15 mouse cellular contexts compared by ENCODE assay signal in the genomic region with DNA sequence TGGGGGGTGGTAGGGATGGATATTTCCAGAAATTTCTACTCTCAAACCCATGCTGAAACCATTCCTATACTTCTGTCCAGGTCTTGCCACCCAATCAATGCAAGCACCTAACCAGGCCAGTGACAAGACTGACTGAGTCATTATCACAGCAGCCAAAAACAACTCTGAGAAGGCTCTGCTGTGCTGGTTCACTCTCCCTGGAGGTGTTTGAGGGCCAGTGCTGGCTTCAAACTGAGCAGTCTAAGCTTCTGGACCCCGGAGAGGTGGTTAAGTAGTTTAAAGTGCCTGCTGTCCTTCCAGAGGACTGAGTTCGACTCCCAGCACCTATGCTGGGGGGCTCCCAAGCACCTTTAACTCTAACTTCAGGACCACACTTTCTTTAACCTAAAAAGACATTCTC.
DNase-seq lines count a peak whose midpoint lies in the region; ATAC-seq and TF ChIP-seq lines count a peak whose summit lies in the region.
"Had no signal": no experiment of that assay in that cellular context is flagged by ENCODE, and none has a peak within 500 bp of the region (broad histone marks: within the 10 kb centered on the region; RNA-seq: fewer than 3 reads in every experiment).

No protein-coding gene starts in this region.

- ATAC-seq in heart, embryonic 11.5 days (replicated peaks; ENCODE audit: insufficient number of reproducible peaks, low FRiP score, low TSS enrichment): no peak
- no peak for ATAC-seq in midbrain, embryonic 11.5 days (ENCODE audit: low FRiP score)
- ATAC-seq in midbrain, postnatal 0 days (ENCODE audit: low FRiP score): no peak
- ATAC-seq in limb, embryonic 13.5 days (ENCODE audit: low FRiP score, low read depth): no peak

- DNase-seq in heart, adult 2 months: no peak
- DNase-seq in midbrain, embryonic 11.5 days (ENCODE audit: low spot score, missing footprints): peak; percentile 28
- DNase-seq in midbrain, postnatal 0 days (ENCODE audit: low spot score): no peak
- no peak for DNase-seq in gastrocnemius, adult 2 months
- no peak for DNase-seq in left cerebral cortex, postnatal 36 days (ENCODE audit: low spot score in 2 of 2)
- DNase-seq: cerebellum, adult 18-20 months; embryo, embryonic 11 days; kidney, adult 11 months; kidney, postnatal 36 days; left cerebral cortex, postnatal 4 days had no signal

- TF ChIP-seq EP300 in heart, adult 2 months (IDR thresholded peaks at IDR 0.05; ENCODE audit: insufficient read depth, low read depth, low read length): no peak

- TF ChIP-seq CTCF in heart, adult 2 months (IDR thresholded peaks at IDR 0.05): no peak
- TF ChIP-seq CTCF in midbrain, postnatal 0 days (IDR thresholded peaks at IDR 0.05): no peak
- TF ChIP-seq CTCF in bone marrow, adult 2 months (IDR thresholded peaks at IDR 0.05; ENCODE audit: control insufficient read depth, insufficient read depth, low read length): no peak
- no peak for TF ChIP-seq CTCF in gastrocnemius, adult 2 months (IDR thresholded peaks at IDR 0.05)

- no peak overlapping the region for H3K4me2 ChIP-seq in heart, embryonic 11.5 days
- no peak overlapping the region for H3K4me2 ChIP-seq in midbrain, embryonic 11.5 days
- H3K4me2 ChIP-seq in midbrain, postnatal 0 days (ENCODE audit: low read depth, low read length, poor library complexity, severe bottlenecking): no peak overlapping the region
- no peak overlapping the region for H3K4me2 ChIP-seq in limb, embryonic 13.5 days (replicated peaks)
- H3K4me2 ChIP-seq: midbrain, embryonic 12.5 days had no signal

- no peaks in the 10 kb centered on the region for H3K36me3 ChIP-seq in heart, embryonic 11.5 days (ENCODE audit: control insufficient read depth, insufficient read depth, low read length)
- peaks cover 16% of the 10 kb centered on the region for H3K36me3 ChIP-seq in heart, adult 2 months (ENCODE audit: control insufficient read depth, insufficient read depth, low read length)
- no peaks in the 10 kb centered on the region for H3K36me3 ChIP-seq in midbrain, embryonic 11.5 days (ENCODE audit: control insufficient read depth, insufficient read depth, low read length)
- H3K36me3 ChIP-seq in midbrain, postnatal 0 days (ENCODE audit: insufficient read depth, low read length): no peaks in the 10 kb centered on the region
- H3K36me3 ChIP-seq in limb, embryonic 13.5 days: no peaks in the 10 kb centered on the region; the same call in 1 of the 2 replicates
- H3K36me3 ChIP-seq: G1E; midbrain, embryonic 12.5 days had no signal

- WGBS in heart, embryonic 11.5 days (ENCODE audit: insufficient replicate concordance): 46% methylated on average over 2 of the region's 2 CpGs
- WGBS in heart, adult 2 months: 47% methylated on average over 2 of the region's 2 CpGs
- 70% methylated on average over 2 of the region's 2 CpGs for WGBS in midbrain, embryonic 11.5 days
- 80% methylated on average over 2 of the region's 2 CpGs for WGBS in midbrain, postnatal 0 days
- 74% methylated on average over 2 of the region's 2 CpGs for WGBS in bone marrow, adult 2 months
- WGBS in limb, embryonic 13.5 days: 47% methylated on average over 2 of the region's 2 CpGs

- intact Hi-C loops in heart, adult 2 months (cut with DNase I): no loop called here
- intact Hi-C loops in gastrocnemius, adult 2 months (cut with DNase I): no loop called here
- intact Hi-C loops in left cerebral cortex, postnatal 36 days (cut with DNase I): no loop called here

- peaks cover 23% of the 10 kb centered on the region for H3K4me1 ChIP-seq in heart, embryonic 11.5 days (ENCODE audit: control insufficient read depth, insufficient read depth, low read length)
- peaks cover 12% of the 10 kb centered on the region for H3K4me1 ChIP-seq in heart, adult 2 months (ENCODE audit: control insufficient read depth, insufficient read depth, low read length)
- H3K4me1 ChIP-seq in midbrain, embryonic 11.5 days (ENCODE audit: control insufficient read depth, insufficient read depth, low read length): no peaks in the 10 kb centered on the region; the same call in 1 of the 2 replicates
- no peaks in the 10 kb centered on the region for H3K4me1 ChIP-seq in midbrain, postnatal 0 days (ENCODE audit: insufficient read depth, low read length)
- H3K4me1 ChIP-seq in bone marrow, adult 2 months (ENCODE audit: control insufficient read depth, insufficient read depth, low read length): peaks cover 1% of the 10 kb centered on the region
- H3K4me1 ChIP-seq in limb, embryonic 13.5 days: peaks cover 23% of the 10 kb centered on the region

- no peaks in the 10 kb centered on the region; the same call in 1 of the 2 replicates for H3K79me2 ChIP-seq in heart, adult 2 months (replicated peaks; ENCODE audit: control insufficient read depth, insufficient read depth, low read length)

- H3K27ac ChIP-seq in heart, embryonic 11.5 days (ENCODE audit: low read depth, low read length): 0 out of 2 replicates have a peak overlapping the region, but pooled peaks have one; percentile 29
- H3K27ac ChIP-seq in heart, adult 2 months: no peak overlapping the region; the same call in 1 of the 2 replicates
- no peak overlapping the region for H3K27ac ChIP-seq in midbrain, embryonic 11.5 days (ENCODE audit: low read depth, low read length)
- no peak overlapping the region for H3K27ac ChIP-seq in midbrain, postnatal 0 days (ENCODE audit: low read depth, low read length)
- H3K27ac ChIP-seq in bone marrow, adult 2 months (ENCODE audit: control insufficient read depth, insufficient read depth, low read depth, low read length, poor library complexity): 0 out of 2 replicates have a peak overlapping the region, but pooled peaks have one; percentile 33
- peak overlapping the region; percentile 22; the same call in 1 of the 2 replicates for H3K27ac ChIP-seq in limb, embryonic 13.5 days
- H3K27ac ChIP-seq in gastrocnemius, adult 2 months: no peak overlapping the region
- H3K27ac ChIP-seq: midbrain, embryonic 12.5 days had no signal

- H3K4me3 ChIP-seq in heart, embryonic 11.5 days (ENCODE audit: low read depth, low read length): no peak overlapping the region
- no peak overlapping the region for H3K4me3 ChIP-seq in heart, adult 2 months
- H3K4me3 ChIP-seq in midbrain, embryonic 11.5 days (ENCODE audit: low read depth, low read length): no peak overlapping the region
- H3K4me3 ChIP-seq in midbrain, postnatal 0 days (ENCODE audit: low read depth, low read length): no peak overlapping the region
- no peak overlapping the region for H3K4me3 ChIP-seq in bone marrow, adult 2 months (replicated peaks; ENCODE audit: control insufficient read depth, low read depth, low read length)
- no peak overlapping the region for H3K4me3 ChIP-seq in limb, embryonic 13.5 days
- H3K4me3 ChIP-seq in gastrocnemius, adult 2 months: no peak overlapping the region
- H3K4me3 ChIP-seq: midbrain, embryonic 12.5 days had no signal

- 0 out of 2 replicates have a peak overlapping the region, but pooled peaks have one; percentile 22 for H3K9ac ChIP-seq in heart, embryonic 11.5 days (ENCODE audit: low read depth, low read length)
- no peak overlapping the region; the same call in 1 of the 2 replicates for H3K9ac ChIP-seq in heart, adult 2 months (ENCODE audit: low read depth, low read length)
- no peak overlapping the region for H3K9ac ChIP-seq in midbrain, embryonic 11.5 days (ENCODE audit: low read length)
- H3K9ac ChIP-seq in midbrain, postnatal 0 days (replicated peaks; ENCODE audit: low read length, poor library complexity, severe bottlenecking): no peak overlapping the region
- no peak overlapping the region for H3K9ac ChIP-seq in limb, embryonic 13.5 days
- H3K9ac ChIP-seq: midbrain, embryonic 12.5 days had no signal

- no peaks in the 10 kb centered on the region for H3K27me3 ChIP-seq in heart, embryonic 11.5 days (ENCODE audit: control insufficient read depth, insufficient read depth, low read length)
- no peaks in the 10 kb centered on the region for H3K27me3 ChIP-seq in heart, adult 2 months (ENCODE audit: control insufficient read depth, insufficient read depth, low read length)
- H3K27me3 ChIP-seq in midbrain, embryonic 11.5 days (ENCODE audit: control insufficient read depth, insufficient read depth, low read length): no peaks in the 10 kb centered on the region
- H3K27me3 ChIP-seq in midbrain, postnatal 0 days (ENCODE audit: insufficient read depth, low read length): no peaks in the 10 kb centered on the region
- no peaks in the 10 kb centered on the region for H3K27me3 ChIP-seq in limb, embryonic 13.5 days
- H3K27me3 ChIP-seq: midbrain, embryonic 12.5 days had no signal

- no peaks in the 10 kb centered on the region for H3K9me3 ChIP-seq in heart, embryonic 11.5 days (replicated peaks; ENCODE audit: control insufficient read depth, low read length)
- no peaks in the 10 kb centered on the region for H3K9me3 ChIP-seq in midbrain, embryonic 11.5 days (ENCODE audit: control insufficient read depth, low read length)
- H3K9me3 ChIP-seq in midbrain, postnatal 0 days (ENCODE audit: low read length): no peaks in the 10 kb centered on the region
- H3K9me3 ChIP-seq in limb, embryonic 13.5 days: no peaks in the 10 kb centered on the region
- H3K9me3 ChIP-seq: G1E; midbrain, embryonic 12.5 days had no signal

- TF ChIP-seq POLR2A in heart, adult 2 months (IDR thresholded peaks at IDR 0.05; ENCODE audit: insufficient read depth, low read depth, low read length): no peak
- TF ChIP-seq POLR2A in bone marrow, adult 2 months (IDR thresholded peaks at IDR 0.05; ENCODE audit: borderline replicate concordance, control insufficient read depth, low read depth, low read length): no peak

Comparison
In these comparisons a context has a peak if more than half of its experiments do, and no peak if none do; other contexts are left out.
1. H3K27ac ChIP-seq: peak in heart, embryonic 11.5 days (single experiment), bone marrow, adult 2 months (single experiment) and limb, embryonic 13.5 days (single experiment); none in heart, adult 2 months (single experiment), midbrain, embryonic 11.5 days (single experiment), midbrain, postnatal 0 days (single experiment) and gastrocnemius, adult 2 months (single experiment).